Mouse (Mus musculus) MEL (cell line): ENCODE results near the gene Plpp2. TPM values are rescaled to one million over a fixed set of nuclear protein-coding genes. Genes with fewer than 3 reads are reported as not detected.

Experiments used
- DNase-seq: peaks from one replicate; pipeline ENCODE4 v3.0.0; 2011; ENCODE audit warnings: low read depth, low spot score
- H3K27ac ChIP-seq: 2 replicates; pipeline ENCODE4 v1.5.1; 2012; ENCODE audit warnings: low read depth, mild to moderate bottlenecking, control low read depth, low read length, moderate library complexity; ENCODE audit not compliant: control insufficient read depth
- H3K27me3 ChIP-seq, 2 experiments: fragments of 150-350 bp in 1 of 2; sonication (generic) in 1 of 2; 2 replicates each; pipeline ENCODE4 v1.6.1; 2012; ENCODE audit warnings: low read length in 2 of 2, mild to moderate bottlenecking in 2 of 2, improper control_type of control experiment in 1 of 2, moderate library complexity in 1 of 2; ENCODE audit not compliant: insufficient read depth in 2 of 2, control insufficient read depth in 1 of 2
- H3K36me3 ChIP-seq, 2 experiments: 2 replicates each; pipeline ENCODE4 v1.6.1; 2012 to 2014; ENCODE audit warnings: low read length in 2 of 2, improper control_type of control experiment in 1 of 2, inconsistent platforms in 1 of 2, mild to moderate bottlenecking in 1 of 2; ENCODE audit not compliant: insufficient read depth in 2 of 2, control insufficient read depth in 1 of 2
- H3K4me1 ChIP-seq, 2 experiments: fragments of 150-350 bp in 1 of 2; sonication (generic) in 1 of 2; 2 replicates each; pipeline ENCODE4 v1.6.1; 2012; ENCODE audit warnings: low read length in 2 of 2, improper control_type of control experiment in 1 of 2, mild to moderate bottlenecking in 1 of 2; ENCODE audit not compliant: insufficient read depth in 2 of 2, control insufficient read depth in 1 of 2
- H3K4me3 ChIP-seq, 2 experiments: fragments of 150-350 bp in 1 of 2; sonication (generic) in 1 of 2; 2 replicates each; pipeline ENCODE4 v1.5.1; 2012; ENCODE audit warnings: low read depth in 2 of 2, low read length in 2 of 2, mild to moderate bottlenecking in 2 of 2, moderate library complexity in 2 of 2, control low read depth in 1 of 2, improper control_type of control experiment in 1 of 2; ENCODE audit not compliant: control insufficient read depth in 1 of 2, insufficient read depth in 1 of 2
- H3K79me2 ChIP-seq: 2 replicates; pipeline ENCODE4 v1.6.1; 2012; ENCODE audit warnings: mild to moderate bottlenecking, low read length, moderate library complexity; ENCODE audit not compliant: control insufficient read depth, poor library complexity, insufficient read depth
- H3K9ac ChIP-seq: 2 replicates; pipeline ENCODE4 v1.6.1; 2012; ENCODE audit warnings: low read depth, mild to moderate bottlenecking, control low read depth, low read length, moderate library complexity; ENCODE audit not compliant: control insufficient read depth, poor library complexity, severe bottlenecking
- H3K9me3 ChIP-seq: fragments of 150-350 bp; sonication (generic); replicated peaks from 2 replicates; pipeline ENCODE4 v1.6.1; 2012; ENCODE audit warnings: mild to moderate bottlenecking, low read length, improper control_type of control experiment, moderate library complexity; ENCODE audit not compliant: insufficient read depth
- CHD1 ChIP-seq: IDR thresholded peaks from 2 replicates; pipeline ENCODE4 v1.6.1; 2012; ENCODE audit warnings: low read depth, mild to moderate bottlenecking, inconsistent platforms, low read length, improper control_type of control experiment
- CHD2 ChIP-seq: IDR thresholded peaks from 2 replicates; pipeline ENCODE4 v1.6.1; 2011; ENCODE audit warnings: low read length, improper control_type of control experiment
- GABPA ChIP-seq: IDR thresholded peaks from 2 replicates; pipeline ENCODE4 v1.6.1; 2012; ENCODE audit warnings: low read depth, mild to moderate bottlenecking, inconsistent platforms, low read length, improper control_type of control experiment, moderate library complexity
- GATA1 ChIP-seq: IDR thresholded peaks from 2 replicates; pipeline ENCODE4 v1.6.1; 2011; ENCODE audit warnings: low read depth, low read length, improper control_type of control experiment
- KAT2A ChIP-seq: conservative IDR thresholded peaks from 2 replicates; pipeline ENCODE4 v1.6.1; 2012; ENCODE audit warnings: low read depth, low read length, improper control_type of control experiment, inconsistent platforms
- MAFK ChIP-seq: IDR thresholded peaks from 2 replicates; pipeline ENCODE4 v1.6.1; 2011; ENCODE audit warnings: low read depth, mild to moderate bottlenecking, low read length, improper control_type of control experiment, borderline replicate concordance
- MYB ChIP-seq: IDR thresholded peaks from 2 replicates; pipeline ENCODE4 v1.6.1; 2011; ENCODE audit warnings: mild to moderate bottlenecking, low read depth, low read length, improper control_type of control experiment
- MYC ChIP-seq: IDR thresholded peaks from 2 replicates; pipeline ENCODE4 v1.6.1; 2011; ENCODE audit warnings: low read depth, mild to moderate bottlenecking, low read length, improper control_type of control experiment, moderate library complexity
- POLR2A ChIP-seq, 2 experiments: IDR thresholded peaks; 2 replicates each; pipeline ENCODE4 v1.6.1; 2011 to 2012; ENCODE audit warnings: low read length in 2 of 2, mild to moderate bottlenecking in 2 of 2, control low read depth in 1 of 2, improper control_type of control experiment in 1 of 2, low read depth in 1 of 2, moderate library complexity in 1 of 2; ENCODE audit not compliant: control insufficient read depth in 1 of 2, insufficient read depth in 1 of 2, poor library complexity in 1 of 2
- TCF12 ChIP-seq: IDR thresholded peaks from 2 replicates; pipeline ENCODE4 v1.6.1; 2014; ENCODE audit warnings: low read depth, mild to moderate bottlenecking, inconsistent platforms, low read length, improper control_type of control experiment, moderate library complexity
- ZKSCAN1 ChIP-seq: IDR thresholded peaks from 2 replicates; pipeline ENCODE4 v1.6.1; 2012; ENCODE audit warnings: low read depth, mild to moderate bottlenecking, inconsistent platforms, low read length, improper control_type of control experiment, moderate library complexity
- ZMIZ1 ChIP-seq: IDR thresholded peaks from 2 replicates; pipeline ENCODE4 v1.6.1; 2012; ENCODE audit warnings: low read depth, mild to moderate bottlenecking, inconsistent platforms, low read length, improper control_type of control experiment, moderate library complexity
- ZNF384 ChIP-seq: IDR thresholded peaks from 2 replicates; pipeline ENCODE4 v1.6.1; 2012; ENCODE audit warnings: low read depth, mild to moderate bottlenecking, inconsistent platforms, low read length, improper control_type of control experiment
- polyA plus RNA-seq, 2 experiments: library from polyadenylated mRNA; stranded (reverse) in 1 of 2; unstranded in 1 of 2; fragments of >175 nt in 1 of 2; fragments of >200 nt in 1 of 2; gene quantifications; 2 replicates each; pipeline versions ENCODE4 v1.2.1 to v1.2.4; 2012; ENCODE audit warnings: low replicate concordance in 2 of 2, low read depth in 1 of 2; ENCODE audit not compliant: insufficient read length in 2 of 2, insufficient read depth in 1 of 2, missing spikeins in 1 of 2
- total RNA-seq: library from RNA; depleted of rRNA; stranded (reverse); fragments of 300-350 nt; gene quantifications from 2 replicates; pipeline ENCODE4 v1.2.3, GENCODE M21; 2012

The Plpp2 gene
- total and polyA plus RNA-seq, 3 experiments = 26.0 to 32.8 TPM; not detected in 1

- Histone ChIP-seq H3K9me3 (no peaks in the 10 kb centered on the region), H3K4me3 (no peak overlapping the region), H3K27me3 (no peaks in the 10 kb centered on the region), H3K9ac (no peak overlapping the region), H3K4me1 (peaks cover 0 to 7% of the 10 kb centered on the region in 2 experiments; a peak in 1 of 4 replicates), H3K36me3 (peaks cover 0 to 2% of the 10 kb centered on the region in 2 experiments; a peak in 1 of 4 replicates), H3K79me2 (peaks cover 24% of the 10 kb centered on the region), H3K27ac (no peak overlapping the region)
- no peak for DNase-seq
- TF ChIP-seq MYC (no peak), TCF12 (no peak)
Measured at GRCm38 (mm10) chr10:79553176-79553575, 19.6 kb upstream of the Plpp2 start.

- H3K4me3 ChIP-seq = no peak overlapping the region
- no peak for DNase-seq
- H3K4me1 ChIP-seq = peaks cover 0 to 7% of the 10 kb centered on the region in 2 experiments; a peak in 1 of 4 replicates
- TF ChIP-seq MAFK (no peak), GATA1 (no peak), ZKSCAN1 (no peak), POLR2A (IDR thresholded peaks at IDR 0.05; ENCODE audit: control insufficient read depth in 1 of 2, insufficient read depth in 1 of 2, low read depth in 1 of 2, low read length in 2 of 2, poor library complexity in 1 of 2) (no peak), MYC (no peak)
- no peaks in the 10 kb centered on the region for H3K27me3 ChIP-seq
- no peaks in the 10 kb centered on the region for H3K9me3 ChIP-seq
- H3K9ac ChIP-seq = no peak overlapping the region
- H3K36me3 ChIP-seq = peaks cover 0 to 2% of the 10 kb centered on the region in 2 experiments; a peak in 1 of 4 replicates
- peaks cover 24% of the 10 kb centered on the region for H3K79me2 ChIP-seq
- no peak overlapping the region for H3K27ac ChIP-seq
Measured at GRCm38 (mm10) chr10:79552531-79552930, 18.9 kb upstream of the Plpp2 start.

GRCm38 (mm10) chr10:79550366-79550765 lies 16.8 kb upstream of the Plpp2 start:
- DNase-seq = no peak
- Histone ChIP-seq H3K4me1 (peaks cover 0 to 7% of the 10 kb centered on the region in 2 experiments; a peak in 1 of 4 replicates), H3K79me2 (peaks cover 24% of the 10 kb centered on the region), H3K4me3 (no peak overlapping the region), H3K9ac (no peak overlapping the region), H3K36me3 (peaks cover 0 to 2% of the 10 kb centered on the region in 2 experiments; a peak in 2 of 4 replicates), H3K9me3 (no peaks in the 10 kb centered on the region), H3K27ac (no peak overlapping the region), H3K27me3 (no peaks in the 10 kb centered on the region)
- TF ChIP-seq MYB (no peak), ZNF384 (no peak), GABPA (no peak), KAT2A (no peak), ZMIZ1 (no peak), CHD2 (no peak), ZKSCAN1 (no peak), CHD1 (no peak), MYC (no peak)
